ENCODE assay signal across 10 mouse cellular contexts in genomic region chr12:82468416-82468815, GRCm38 (mm10).
A peak's percentile ranks its signal among the peaks of the same experiment; 100 is the strongest.
DNase-seq lines count a peak whose midpoint lies in the region; ATAC-seq lines count a peak whose summit lies in the region.
"Had no signal": no experiment of that assay in that cellular context is flagged by ENCODE, and none has a peak within 500 bp of the region (broad histone marks: within the 10 kb centered on the region; RNA-seq: fewer than 3 reads in every experiment).

No protein-coding gene starts in this region.

- H3K9ac ChIP-seq in intestine, embryonic 15.5 days: no peak overlapping the region
- H3K9ac ChIP-seq: liver, embryonic 13.5 days had no signal

- no peak overlapping the region for H3K4me3 ChIP-seq in intestine, embryonic 15.5 days (replicated peaks)
- H3K4me3 ChIP-seq: liver, embryonic 13.5 days had no signal

- H3K36me3 ChIP-seq in intestine, embryonic 15.5 days: no peaks in the 10 kb centered on the region
- H3K36me3 ChIP-seq: liver, embryonic 13.5 days had no signal

- H3K27ac ChIP-seq in intestine, embryonic 15.5 days: no peak overlapping the region
- H3K27ac ChIP-seq: liver, embryonic 13.5 days had no signal

- no peak overlapping the region for H3K4me2 ChIP-seq in intestine, embryonic 15.5 days (replicated peaks)
- H3K4me2 ChIP-seq: liver, embryonic 13.5 days had no signal

- WGBS in intestine, embryonic 15.5 days: 33% methylated on average over 5 of the region's 5 CpGs

- H3K4me1 ChIP-seq in intestine, embryonic 15.5 days (replicated peaks): peaks cover 12% of the 10 kb centered on the region

- no peaks in the 10 kb centered on the region for H3K27me3 ChIP-seq in intestine, embryonic 15.5 days (replicated peaks)
- H3K27me3 ChIP-seq: liver, embryonic 13.5 days had no signal

- H3K9me3 ChIP-seq in intestine, embryonic 15.5 days: no peaks in the 10 kb centered on the region
- H3K9me3 ChIP-seq: liver, embryonic 13.5 days had no signal

- intact Hi-C loops in left cerebral cortex, postnatal 4 days (cut with DNase I): loop anchor here (5.0 kb wide), 1 partner anchor 146 kb away; no protein-coding TSS in a partner anchor

- DNase-seq in left cerebral cortex, postnatal 4 days: peak; percentile 22
- DNase-seq in left cerebral cortex, adult 9 months (ENCODE audit: low spot score in 2 of 2): no peak
- DNase-seq in adrenal gland, postnatal 14 days: peak; percentile 87
- DNase-seq in retina, embryonic 14.5 days (ENCODE audit: low spot score): peak; percentile 34
- DNase-seq in spleen, adult 18-20 months: no peak
- DNase-seq in layer of hippocampus, adult 9-11 months: no peak
- no peak for DNase-seq in cerebellum, adult 9-10 months
- DNase-seq: embryo, embryonic 11 days; liver, embryonic 13.5 days had no signal

- ATAC-seq in intestine, embryonic 15.5 days: peak; percentile 29; the same call in 1 of the 2 replicates

Comparison
In these comparisons a context has a peak if more than half of its experiments do, and no peak if none do; other contexts are left out.
1. DNase-seq: peak in left cerebral cortex, postnatal 4 days (single experiment), adrenal gland, postnatal 14 days (single experiment) and retina, embryonic 14.5 days (single experiment); none in left cerebral cortex, adult 9 months (0 of 2), spleen, adult 18-20 months (0 of 2), layer of hippocampus, adult 9-11 months (single experiment) and cerebellum, adult 9-10 months (single experiment).